Mouse (Mus musculus) 3134 (cell line): ENCODE measurements around the gene Hspa4.

Experiments
- DNase-seq: peaks from one replicate; pipeline ENCODE4 v3.0.0-alpha.2; 2011; ENCODE audit warnings: low spot score; ENCODE audit not compliant: insufficient read length; ENCODE audit errors: extremely low read depth

The Hspa4 gene

DNA sequence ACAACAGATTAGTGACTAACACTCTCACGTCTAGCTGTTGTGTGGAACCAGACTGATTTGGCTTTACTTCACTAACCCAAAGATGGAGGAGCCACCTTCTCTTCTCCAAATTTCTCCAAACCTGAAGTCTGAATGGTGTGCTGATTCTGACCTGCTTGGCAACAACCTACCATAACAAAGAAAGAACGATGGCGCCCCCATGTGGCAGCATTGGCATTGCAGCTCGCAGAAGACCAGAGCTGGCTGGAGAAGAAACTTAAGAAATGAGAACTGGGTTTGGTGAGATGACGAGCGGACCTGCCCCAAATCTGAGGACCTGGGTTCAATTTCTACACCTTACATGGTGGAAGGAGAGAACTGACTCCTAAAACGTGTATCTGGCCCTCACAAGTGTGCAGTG lies 45.3 kb downstream of the Hspa4 start:
- DNase-seq: no peak

DNA sequence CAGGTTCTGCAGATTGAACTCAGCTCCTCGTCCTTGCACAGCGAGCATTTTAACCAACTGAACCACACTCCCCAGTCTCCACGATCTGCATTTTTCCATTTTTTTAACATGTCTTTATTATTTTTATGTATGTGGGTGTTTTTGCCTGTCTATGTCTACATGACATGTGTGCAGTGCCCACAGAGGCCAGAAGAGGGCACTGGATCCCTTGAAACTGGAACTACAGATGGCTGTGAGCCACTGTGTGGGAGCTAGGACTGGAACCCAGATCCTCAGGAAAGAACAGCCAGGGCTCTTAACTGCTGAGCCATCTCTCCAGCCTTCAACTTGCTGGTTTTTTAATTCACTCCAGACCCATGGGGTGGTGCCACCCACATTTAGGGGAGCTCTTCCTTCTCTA lies 45.8 kb downstream of the Hspa4 start:
- DNase-seq: no peak

DNA sequence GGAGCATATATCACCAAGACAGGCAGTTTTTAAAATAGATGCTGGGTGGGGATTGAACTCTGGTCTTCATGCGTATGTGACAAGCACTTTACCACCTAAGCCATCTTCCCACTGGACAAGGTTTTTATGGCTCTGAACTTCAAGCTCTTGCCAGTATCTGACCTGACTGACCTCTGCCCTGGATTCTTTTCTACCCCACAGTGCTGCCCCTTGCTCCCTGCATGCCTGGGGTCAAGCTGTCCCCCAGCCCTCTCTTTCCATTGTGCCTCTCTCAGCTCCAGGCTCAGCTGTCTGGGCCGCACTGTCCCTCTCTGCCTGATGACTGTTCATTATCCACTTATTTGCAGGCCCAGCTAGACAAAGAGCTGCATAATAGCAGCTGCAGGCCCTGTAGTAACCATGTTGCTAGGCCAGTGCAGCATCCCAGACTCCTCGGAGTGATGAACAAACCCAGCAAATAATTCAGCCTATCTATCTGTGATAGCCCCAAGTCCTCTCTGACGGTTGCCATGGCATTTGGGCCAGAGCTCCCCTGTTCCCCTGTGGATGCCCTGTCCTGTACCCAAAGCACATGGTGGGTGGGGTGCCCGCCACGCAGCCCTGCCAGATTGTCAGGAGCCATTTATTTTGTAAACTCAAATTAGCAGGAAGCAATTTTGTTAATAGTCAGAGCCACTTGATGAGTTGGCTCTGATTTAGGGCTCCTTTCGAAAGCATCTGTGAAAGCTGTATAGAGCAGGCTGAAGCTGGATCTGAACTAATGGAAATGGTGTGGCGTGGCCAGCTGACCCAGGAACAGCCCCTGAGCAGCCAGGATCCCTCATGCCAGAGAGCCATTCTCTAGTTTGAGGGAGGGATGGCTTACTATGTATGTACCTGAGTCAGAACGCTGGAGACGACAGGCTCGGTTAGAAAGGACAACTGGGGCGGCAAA lies 47.8 kb downstream of the Hspa4 start:
- no peak for DNase-seq

GRCm38 (mm10) chr11:53250796-53251195 lies 49.5 kb downstream of the Hspa4 start:
- no peak for DNase-seq

DNA sequence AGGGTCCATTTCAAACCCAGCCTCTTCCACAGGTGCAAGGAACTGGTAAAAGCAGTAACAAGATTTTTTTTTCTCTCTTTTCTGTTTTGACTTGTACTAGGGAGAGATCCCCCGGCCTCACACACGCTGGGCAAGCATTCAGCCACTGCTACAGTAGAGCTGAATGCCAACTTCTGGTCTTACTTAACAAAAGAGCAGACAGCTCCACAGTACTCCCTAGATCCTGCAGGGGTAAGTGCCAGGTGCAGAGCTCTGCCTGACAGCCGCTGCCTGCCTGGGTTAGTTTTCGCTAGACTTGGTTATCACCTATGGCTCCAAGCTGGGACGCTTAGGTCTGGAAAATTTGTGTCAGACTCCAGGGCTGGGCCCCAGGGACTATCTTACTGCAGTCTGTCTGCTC lies 50.6 kb downstream of the Hspa4 start:
- DNase-seq: no peak

GRCm38 (mm10) chr11:53245561-53245960 lies 54.7 kb downstream of the Hspa4 start:
- no peak for DNase-seq

DNA sequence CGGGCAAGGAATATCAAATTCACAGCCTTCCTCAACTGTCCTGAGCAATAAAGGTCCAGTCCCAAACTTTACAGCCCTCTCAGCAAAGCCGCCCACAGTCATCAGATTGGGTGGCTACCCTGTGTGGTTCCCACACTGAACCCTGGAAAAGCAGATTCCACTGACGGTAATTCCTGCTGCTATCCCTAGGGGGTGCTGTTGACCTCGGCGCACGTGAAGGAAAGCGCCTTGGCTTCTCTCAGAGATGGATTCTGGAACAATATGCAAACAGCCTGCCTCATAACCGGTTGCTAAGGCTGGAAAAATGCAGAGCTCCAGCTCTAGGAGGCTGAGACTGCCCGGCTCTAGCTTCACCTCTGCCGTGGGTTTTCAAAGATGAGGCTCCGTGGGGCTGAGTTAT lies 57.1 kb downstream of the Hspa4 start:
- DNase-seq: no peak

GRCm38 (mm10) chr11:53233590-53233989 lies 66.7 kb downstream of the Hspa4 start:
- no peak for DNase-seq

DNA sequence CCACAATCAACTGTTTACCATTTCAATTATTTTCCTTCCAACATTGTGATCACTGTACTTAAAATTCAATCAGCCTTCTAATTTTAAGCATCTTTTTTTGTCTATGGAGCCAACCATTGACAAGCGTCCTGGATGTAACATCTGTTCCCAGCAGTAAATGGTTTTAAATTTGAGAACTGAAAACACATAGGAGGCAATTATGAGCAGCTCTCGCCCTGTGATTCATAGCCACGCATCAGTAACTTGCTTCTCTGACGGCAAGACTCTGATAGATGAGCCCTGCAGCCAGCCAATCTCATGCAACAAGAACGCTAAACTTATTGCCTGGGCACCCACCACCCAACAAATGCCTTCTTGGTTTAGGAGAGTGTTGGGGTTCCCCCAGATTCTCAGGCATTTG lies 68.4 kb downstream of the Hspa4 start:
- DNase-seq: no peak

DNA sequence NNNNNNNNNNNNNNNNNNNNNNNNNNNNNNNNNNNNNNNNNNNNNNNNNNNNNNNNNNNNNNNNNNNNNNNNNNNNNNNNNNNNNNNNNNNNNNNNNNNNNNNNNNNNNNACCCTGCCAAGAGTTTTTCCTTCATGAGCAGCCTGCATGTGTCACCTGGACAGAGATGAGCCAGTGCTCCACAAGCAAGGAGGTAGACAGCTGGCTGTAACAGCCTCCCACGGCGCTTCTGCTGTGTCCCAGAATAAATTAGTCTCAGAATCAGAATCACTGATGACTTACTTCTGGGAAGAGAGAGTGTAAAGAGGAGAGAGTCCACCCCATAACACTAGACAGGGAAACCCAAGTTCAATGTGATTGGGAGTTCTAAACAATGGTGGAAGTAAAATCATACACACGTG lies 71.2 kb downstream of the Hspa4 start:
- no peak for DNase-seq

- no peak for DNase-seq
Observed at GRCm38 (mm10) chr11:53210876-53211275, 89.4 kb downstream of the Hspa4 start.
